Mouse (Mus musculus) left cerebral cortex, postnatal 10 days (tissue): Measurements from ENCODE around the gene Cnga1. TPM values are rescaled to one million over a fixed set of nuclear protein-coding genes. Genes with fewer than 3 reads are reported as not detected.
"Not testable (repeated sequence)": the region's sequence is repeated elsewhere in the genome, so short reads cannot be mapped to it uniquely, and the experiment has no call there.

Experiments used
- DNase-seq, 2 experiments: peaks; one replicate each; pipeline ENCODE4 v3.0.0; 2021 to 2022; ENCODE audit warnings: low spot score in 2 of 2, mixed read lengths in 1 of 2; ENCODE audit errors: extremely low spot score in 1 of 2
- intact Hi-C: fragments of 180-260 bp; cut with DNase I; formaldehyde crosslinking; loops from one replicate; pipeline ENCODE4 v1.15.1; 2025
- total RNA-seq, 2 experiments: library from RNA; stranded (reverse); gene quantifications; 2 replicates each; pipeline ENCODE4 v1.2.3; 2021

Cnga1 gene
- total RNA-seq, 2 experiments from 2014 or later = not detected

- intact Hi-C loops = no loop called here
- no peak for DNase-seq
These were observed 2.9 kb upstream of the Cnga1 start for GRCm38 (mm10) chr5:72646996-72647395.

DNA sequence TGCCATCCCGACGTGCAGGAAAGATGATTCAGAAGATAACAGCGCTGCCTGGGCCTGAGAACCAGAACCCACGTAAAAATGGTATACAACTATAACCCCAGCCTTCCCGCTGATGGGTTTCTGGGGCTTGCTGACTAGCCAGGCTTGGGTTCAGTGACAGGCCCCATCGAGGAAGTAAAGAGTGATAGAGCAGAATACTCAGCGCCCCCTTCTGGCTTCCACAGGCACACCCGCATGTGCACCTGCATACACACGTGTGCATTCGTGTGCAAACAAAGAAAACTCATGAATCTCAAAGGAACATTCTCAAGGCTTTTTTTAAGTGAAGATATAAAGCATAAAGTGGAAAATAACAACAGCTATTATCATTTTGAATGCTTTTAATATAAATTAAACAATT lies 2.1 kb upstream of the Cnga1 start:
- intact Hi-C loops = no loop called here
- DNase-seq = no peak

DNA sequence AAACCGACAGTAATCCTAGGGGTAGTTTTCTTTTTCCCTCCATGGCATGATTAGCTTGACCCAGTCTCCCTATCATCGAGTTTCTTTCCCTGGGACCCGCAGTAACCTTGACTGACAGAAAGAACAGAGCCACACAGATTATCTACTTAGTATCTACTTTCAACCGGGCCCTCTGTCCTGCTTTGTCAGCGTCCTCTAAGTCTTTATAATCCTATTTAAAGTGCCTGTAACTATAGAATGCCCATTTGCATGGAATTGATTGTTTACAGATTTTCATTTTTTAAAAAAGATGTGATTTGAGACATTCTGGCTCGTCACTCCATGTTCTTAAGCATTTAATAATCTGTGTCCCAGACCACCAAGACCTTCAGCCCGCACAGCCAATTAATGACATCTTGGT lies 420 bp downstream of the Cnga1 start:
- intact Hi-C loops = no loop called here
- no peak for DNase-seq

- no peak for DNase-seq
- intact Hi-C loops = no loop called here
These were observed 4.0 kb downstream of the Cnga1 start for GRCm38 (mm10) chr5:72640072-72640471.

DNA sequence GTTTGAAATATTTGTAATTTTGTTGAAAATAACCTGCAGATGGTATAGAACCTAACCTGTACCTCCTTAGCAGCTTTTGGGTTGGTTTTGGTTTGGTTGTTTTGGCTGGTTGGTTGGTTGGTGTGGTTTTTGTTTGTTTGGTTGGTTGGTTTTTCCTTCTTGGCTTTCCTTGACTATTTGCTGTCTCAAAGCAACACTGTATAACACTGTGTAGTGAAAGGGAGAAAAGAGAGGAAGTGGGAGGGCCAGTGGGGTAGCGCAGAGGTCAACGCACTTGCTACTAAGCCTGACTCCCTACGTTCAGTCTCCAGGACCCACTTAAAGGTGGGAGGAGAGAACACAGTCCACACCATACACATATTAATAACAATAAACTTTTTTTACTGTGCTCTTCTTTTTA lies 7.5 kb downstream of the Cnga1 start:
- intact Hi-C loops = no loop called here
- DNase-seq = no peak

GRCm38 (mm10) chr5:72636122-72636521 lies 8.0 kb downstream of the Cnga1 start:
- intact Hi-C loops = no loop called here
- no peak for DNase-seq

GRCm38 (mm10) chr5:72634791-72635271 lies 9.2 kb downstream of the Cnga1 start:
- intact Hi-C loops = no loop called here
- DNase-seq = no peak

GRCm38 (mm10) chr5:72630026-72630425 lies 14.0 kb downstream of the Cnga1 start:
- no peak for DNase-seq
- intact Hi-C loops = no loop called here

- DNase-seq = no peak
- intact Hi-C loops = no loop called here
These were observed 23.1 kb downstream of the Cnga1 start for GRCm38 (mm10) chr5:72621022-72621421.

DNA sequence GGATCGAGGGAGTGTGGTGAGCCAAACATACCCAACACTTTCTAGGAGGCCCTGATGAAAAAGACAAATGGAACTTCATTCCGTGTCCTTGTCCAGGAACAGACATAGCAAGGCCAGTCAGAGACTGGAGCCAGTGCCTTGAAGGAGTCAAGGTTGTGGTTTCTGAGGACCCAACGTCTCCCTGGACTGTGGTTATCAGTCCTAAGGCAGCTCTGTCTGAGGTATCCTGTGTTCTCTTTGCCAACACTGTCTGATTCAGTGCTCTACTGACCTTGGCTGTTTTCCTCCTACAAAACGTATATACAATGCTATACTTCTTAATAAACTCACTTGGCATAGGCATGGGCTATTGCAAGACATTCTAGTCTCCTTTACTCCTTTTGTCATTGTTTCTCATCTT lies 26.7 kb downstream of the Cnga1 start:
- intact Hi-C loops = no loop called here

GRCm38 (mm10) chr5:72603138-72603537 lies 40.9 kb downstream of the Cnga1 start:
- no peak for DNase-seq
- intact Hi-C loops = no loop called here

More for the DNA sequence above, 26.7 kb downstream of the Cnga1 start:
- no peak for DNase-seq

DNA sequence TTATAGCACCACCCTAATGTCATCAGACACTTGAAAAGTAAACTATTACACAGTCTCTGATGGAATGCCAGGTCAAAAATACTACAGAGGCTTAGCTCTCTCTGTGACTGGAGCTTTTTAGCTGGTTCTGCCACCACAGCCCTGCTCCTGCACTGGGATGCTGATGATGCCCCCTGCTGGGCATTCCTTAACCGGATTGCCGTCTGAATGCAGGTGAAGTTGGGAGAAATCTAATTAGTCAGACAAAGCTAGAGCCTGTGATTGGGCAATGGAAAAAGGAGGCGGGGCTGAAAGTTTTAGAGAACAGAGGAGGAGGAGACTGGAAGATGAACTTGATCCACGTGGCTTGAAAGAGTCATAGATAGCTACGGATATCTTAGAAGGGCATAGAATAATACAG lies 43.1 kb downstream of the Cnga1 start:
- DNase-seq = peak in 1 of 2 experiments; percentile 26
- intact Hi-C loops = no loop called here

DNA sequence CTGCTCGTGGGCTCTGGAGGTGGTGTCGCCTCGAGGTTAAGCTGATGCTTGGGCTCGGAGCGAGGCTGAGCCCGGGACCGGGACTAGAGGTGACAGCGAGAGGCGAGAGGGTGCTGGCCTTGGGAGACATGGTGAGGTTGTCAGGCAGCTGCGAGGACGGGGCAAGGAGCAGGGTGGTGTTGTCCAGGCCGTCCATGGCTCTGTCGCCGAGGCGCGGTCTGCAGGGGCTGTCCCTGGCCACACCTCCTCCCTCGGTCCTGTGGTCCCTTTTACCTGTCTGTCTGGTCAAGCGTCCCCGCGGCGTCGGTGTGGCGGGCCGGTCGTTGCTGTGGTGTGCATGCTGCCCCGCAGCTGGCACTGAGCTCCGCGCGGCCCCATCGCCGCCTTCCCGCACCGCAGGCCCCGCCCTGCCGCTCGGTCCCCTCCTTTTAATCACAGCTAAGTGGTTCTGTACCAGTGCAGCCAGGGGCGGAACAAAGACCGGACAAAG lies 56.8 kb downstream of the Cnga1 start, which contains the start of gene Gm5868:
Gm5868 (minus strand) TSS at position 360 of the 490 bp plus-strand sequence.
- intact Hi-C loops = loop anchor here (5.0 kb wide), 1 partner anchor 420 kb away; the partner anchor contains the start of gene Slc10a4

DNA sequence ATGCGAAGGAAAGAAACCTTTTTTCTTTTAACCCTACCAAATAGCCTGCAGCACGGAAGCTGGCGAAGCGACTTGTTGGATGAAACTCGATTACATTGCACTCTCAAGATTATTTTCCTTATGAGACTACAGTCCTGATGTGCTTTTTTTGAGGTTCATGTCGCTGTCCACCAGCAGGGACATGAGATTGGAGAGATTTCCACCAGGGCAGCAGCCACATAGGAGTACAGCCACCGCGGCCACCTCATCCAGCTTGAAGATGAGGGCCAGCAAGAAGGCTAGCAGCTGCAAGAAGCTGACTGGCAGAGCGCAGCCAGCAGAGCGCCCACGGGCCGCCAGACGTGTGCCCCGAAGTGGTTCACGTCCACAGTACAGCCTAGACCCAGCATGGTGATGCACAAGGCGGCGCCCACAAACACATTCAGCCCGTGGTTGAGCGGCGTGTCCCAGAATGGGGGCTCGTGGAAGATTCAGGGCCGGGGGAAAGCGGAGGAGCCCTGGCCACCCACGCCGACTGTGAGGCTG lies 57.3 kb downstream of the Cnga1 start:
- not testable (repeated sequence) for DNase-seq
- intact Hi-C loops = loop anchor here (5.0 kb wide), 1 partner anchor 421 kb away; the partner anchor contains the start of gene Slc10a4

More for the DNA sequence above, 56.8 kb downstream of the Cnga1 start, which contains the start of gene Gm5868:
- DNase-seq = peak in 1 of 2 experiments; percentile 22

DNA sequence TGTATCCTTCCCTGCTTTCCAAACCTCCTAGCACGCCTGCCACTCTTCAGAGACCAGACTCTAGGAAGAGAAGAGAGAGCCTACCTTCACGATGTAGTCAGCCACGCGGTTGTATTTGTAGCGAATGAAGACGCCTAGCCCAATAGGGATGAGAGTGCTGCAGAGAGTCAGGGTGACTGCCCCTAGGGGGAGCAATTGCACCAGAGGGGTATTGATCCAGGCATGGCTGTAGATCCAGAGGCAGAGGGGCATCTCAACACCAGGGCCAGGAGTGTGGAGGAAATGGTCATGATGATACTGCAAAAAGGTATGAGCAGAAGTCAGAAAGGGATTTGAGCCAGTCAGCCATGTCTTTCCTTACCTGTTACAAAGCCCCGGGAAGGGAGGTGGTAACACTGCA lies 58.0 kb downstream of the Cnga1 start:
- intact Hi-C loops = loop anchor here (5.0 kb wide), 1 partner anchor 421 kb away; the partner anchor contains the start of gene Slc10a4

GRCm38 (mm10) chr5:72580970-72581332 lies 63.1 kb downstream of the Cnga1 start, which contains the start of gene Zar1:
Gene Zar1, minus strand, starts transcription at chr5:72581254.
- intact Hi-C loops = not testable (repeated sequence)
- DNase-seq = peak in 1 of 2 experiments; percentile 20

More for the DNA sequence above, 58.0 kb downstream of the Cnga1 start:
- not testable (repeated sequence) for DNase-seq

- intact Hi-C loops = not testable (repeated sequence)
- peak in 1 of 2 experiments; percentile 24 for DNase-seq
These were observed 63.7 kb downstream of the Cnga1 start for GRCm38 (mm10) chr5:72580088-72580969.

- DNase-seq, intact Hi-C loops: not testable (repeated sequence)
These were observed 64.5 kb downstream of the Cnga1 start for GRCm38 (mm10) chr5:72579599-72579998.

DNA sequence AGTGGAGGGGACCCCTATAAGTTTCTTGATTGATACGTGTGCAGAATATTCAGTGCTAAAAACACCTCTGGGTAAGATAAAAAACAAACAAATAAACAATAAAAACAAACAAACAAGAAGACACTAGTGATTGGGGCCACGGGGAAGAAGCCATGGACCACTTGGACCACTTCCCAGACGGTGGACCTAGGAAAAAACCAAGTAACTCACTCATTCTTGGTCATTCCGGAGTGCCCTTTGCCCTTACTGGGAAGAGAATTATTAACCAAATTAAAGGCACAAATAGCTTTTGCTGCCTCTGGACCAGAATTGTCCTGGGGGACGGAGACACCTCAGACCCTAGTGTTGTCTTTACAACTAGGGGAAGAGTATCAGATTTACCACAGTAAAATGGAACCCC lies 78.5 kb downstream of the Cnga1 start:
- no peak for DNase-seq
- intact Hi-C loops = no loop called here
